In the genomic region with DNA sequence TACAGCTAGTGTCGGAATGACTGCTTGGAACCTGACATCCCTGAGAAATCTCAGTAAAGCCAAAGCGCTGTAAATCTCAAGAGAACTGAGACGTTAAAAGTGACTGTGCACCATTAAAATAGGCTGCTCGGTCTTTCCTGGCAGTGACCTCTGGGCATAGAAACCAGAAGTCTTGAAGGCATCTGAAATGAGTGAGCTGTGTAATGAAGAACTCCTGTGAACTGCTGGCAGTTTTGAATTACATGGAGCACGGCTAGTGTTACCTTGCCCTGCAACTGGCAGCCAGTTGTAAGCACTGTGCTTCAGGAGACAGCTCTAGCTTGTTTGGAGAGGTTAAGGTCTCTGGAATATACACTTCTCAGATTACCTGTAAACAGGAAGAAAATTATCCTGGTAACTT, we compare ENCODE assay signal across 16 mouse cellular contexts.
DNase-seq lines count a peak whose midpoint lies in the region; ATAC-seq lines count a peak whose summit lies in the region.
"Had no signal": no experiment of that assay in that cellular context is flagged by ENCODE, and none has a peak within 500 bp of the region (broad histone marks: within the 10 kb centered on the region; RNA-seq: fewer than 3 reads in every experiment).

No protein-coding gene starts in this region.

- peak overlapping the region; percentile 21; the same call in 1 of the 2 replicates for H3K9ac ChIP-seq in neural tube, embryonic 12.5 days
- no peak overlapping the region for H3K9ac ChIP-seq in embryonic facial prominence, embryonic 11.5 days (replicated peaks; ENCODE audit: low read length)
- no peak overlapping the region for H3K9ac ChIP-seq in forebrain, embryonic 14.5 days (ENCODE audit: low read length)
- H3K9ac ChIP-seq in midbrain, embryonic 11.5 days (ENCODE audit: low read length): no peak overlapping the region
- H3K9ac ChIP-seq: hindbrain, embryonic 13.5 days; liver, embryonic 14.5 days; midbrain, embryonic 13.5 days had no signal

- no peak overlapping the region for H3K4me2 ChIP-seq in neural tube, embryonic 12.5 days (replicated peaks)
- H3K4me2 ChIP-seq in embryonic facial prominence, embryonic 11.5 days (ENCODE audit: low read depth, low read length): no peak overlapping the region
- no peak overlapping the region for H3K4me2 ChIP-seq in forebrain, embryonic 14.5 days (ENCODE audit: low read length)
- no peak overlapping the region for H3K4me2 ChIP-seq in midbrain, embryonic 11.5 days
- H3K4me2 ChIP-seq: hindbrain, embryonic 13.5 days; midbrain, embryonic 13.5 days had no signal

- H3K27ac ChIP-seq in neural tube, embryonic 12.5 days: no peak overlapping the region
- peak overlapping the region; percentile 56; the same call in 1 of the 2 replicates for H3K27ac ChIP-seq in embryonic facial prominence, embryonic 11.5 days (replicated peaks; ENCODE audit: low read depth, low read length)
- peak overlapping the region; percentile 34; the same call in 1 of the 2 replicates for H3K27ac ChIP-seq in limb, embryonic 10.5 days
- no peak overlapping the region for H3K27ac ChIP-seq in forebrain, embryonic 14.5 days (ENCODE audit: low read depth, low read length)
- no peak overlapping the region for H3K27ac ChIP-seq in midbrain, embryonic 11.5 days (ENCODE audit: low read depth, low read length)
- H3K27ac ChIP-seq: hindbrain, embryonic 13.5 days; liver, embryonic 14.5 days; midbrain, embryonic 13.5 days; stomach, postnatal 0 days had no signal

- H3K9me3 ChIP-seq in neural tube, embryonic 12.5 days: no peaks in the 10 kb centered on the region
- no peaks in the 10 kb centered on the region for H3K9me3 ChIP-seq in embryonic facial prominence, embryonic 11.5 days (replicated peaks; ENCODE audit: control insufficient read depth, low read length)
- no peaks in the 10 kb centered on the region for H3K9me3 ChIP-seq in limb, embryonic 10.5 days (replicated peaks)
- no peaks in the 10 kb centered on the region for H3K9me3 ChIP-seq in forebrain, embryonic 14.5 days (replicated peaks; ENCODE audit: control insufficient read depth, low read length)
- H3K9me3 ChIP-seq in midbrain, embryonic 11.5 days (ENCODE audit: control insufficient read depth, low read length): no peaks in the 10 kb centered on the region
- H3K9me3 ChIP-seq: hindbrain, embryonic 13.5 days; midbrain, embryonic 13.5 days had no signal

- 55% methylated on average over 5 of the region's 5 CpGs for WGBS in neural tube, embryonic 12.5 days
- WGBS in embryonic facial prominence, embryonic 11.5 days: 23% methylated on average over 5 of the region's 5 CpGs
- WGBS in limb, embryonic 10.5 days: 12% methylated on average over 5 of the region's 5 CpGs
- WGBS in forebrain, embryonic 14.5 days: 91% methylated on average over 5 of the region's 5 CpGs
- 74% methylated on average over 5 of the region's 5 CpGs for WGBS in midbrain, embryonic 11.5 days

- no peaks in the 10 kb centered on the region for H3K27me3 ChIP-seq in neural tube, embryonic 12.5 days (replicated peaks)
- no peaks in the 10 kb centered on the region for H3K27me3 ChIP-seq in embryonic facial prominence, embryonic 11.5 days (ENCODE audit: control insufficient read depth, insufficient read depth, low read length)
- H3K27me3 ChIP-seq in limb, embryonic 10.5 days (ENCODE audit: low read depth, poor library complexity, severe bottlenecking): no peaks in the 10 kb centered on the region
- H3K27me3 ChIP-seq in forebrain, embryonic 14.5 days (replicated peaks; ENCODE audit: control insufficient read depth, insufficient read depth, low read length): no peaks in the 10 kb centered on the region
- no peaks in the 10 kb centered on the region for H3K27me3 ChIP-seq in midbrain, embryonic 11.5 days (ENCODE audit: control insufficient read depth, insufficient read depth, low read length)
- H3K27me3 ChIP-seq: hindbrain, embryonic 13.5 days; midbrain, embryonic 13.5 days had no signal

- DNase-seq in neural tube, embryonic 10.5 days (ENCODE audit: extremely low spot score, low spot score): no peak
- peak; percentile 75 for DNase-seq in embryonic facial prominence, embryonic 11.5 days (ENCODE audit: low spot score)
- peak; percentile 44 for DNase-seq in limb, embryonic 10.5 days (ENCODE audit: low spot score)
- DNase-seq in forebrain, embryonic 14.5 days (ENCODE audit: low spot score): no peak
- DNase-seq in adrenal gland, adult 18-20 months (ENCODE audit: low spot score in 2 of 2): no peak
- no peak for DNase-seq in midbrain, embryonic 11.5 days (ENCODE audit: low spot score, missing footprints)
- DNase-seq: cerebellum, postnatal 14 days; heart, adult 18-20 months; kidney, adult 9 months; thymus, postnatal 25 days had no signal

- H3K36me3 ChIP-seq in neural tube, embryonic 12.5 days: no peaks in the 10 kb centered on the region
- H3K36me3 ChIP-seq in embryonic facial prominence, embryonic 11.5 days (replicated peaks; ENCODE audit: control insufficient read depth, insufficient read depth, low read depth, low read length): no peaks in the 10 kb centered on the region
- H3K36me3 ChIP-seq in limb, embryonic 10.5 days: no peaks in the 10 kb centered on the region
- H3K36me3 ChIP-seq in forebrain, embryonic 14.5 days (ENCODE audit: control insufficient read depth, insufficient read depth, low read length): no peaks in the 10 kb centered on the region
- H3K36me3 ChIP-seq in midbrain, embryonic 11.5 days (ENCODE audit: control insufficient read depth, insufficient read depth, low read length): no peaks in the 10 kb centered on the region
- H3K36me3 ChIP-seq: hindbrain, embryonic 13.5 days had no signal

- no peak for ATAC-seq in neural tube, embryonic 12.5 days (ENCODE audit: low FRiP score, low read depth)
- ATAC-seq in embryonic facial prominence, embryonic 11.5 days (replicated peaks; ENCODE audit: insufficient number of reproducible peaks, low FRiP score, low TSS enrichment, low read depth): 0 out of 2 replicates have a peak, but pooled peaks have one; percentile 59
- ATAC-seq in forebrain, embryonic 14.5 days: no peak
- no peak for ATAC-seq in midbrain, embryonic 11.5 days (ENCODE audit: low FRiP score)
- ATAC-seq: midbrain, embryonic 13.5 days had no signal

- H3K4me1 ChIP-seq in neural tube, embryonic 12.5 days: no peaks in the 10 kb centered on the region
- peaks cover 3% of the 10 kb centered on the region; the same call in 1 of the 2 replicates for H3K4me1 ChIP-seq in embryonic facial prominence, embryonic 11.5 days (ENCODE audit: control insufficient read depth, insufficient read depth, low read length)
- peaks cover 32% of the 10 kb centered on the region for H3K4me1 ChIP-seq in limb, embryonic 10.5 days
- no peaks in the 10 kb centered on the region for H3K4me1 ChIP-seq in forebrain, embryonic 14.5 days (ENCODE audit: control insufficient read depth, insufficient read depth, low read length)
- H3K4me1 ChIP-seq in midbrain, embryonic 11.5 days (ENCODE audit: control insufficient read depth, insufficient read depth, low read length): no peaks in the 10 kb centered on the region

- H3K4me3 ChIP-seq in neural tube, embryonic 12.5 days: no peak overlapping the region
- H3K4me3 ChIP-seq in embryonic facial prominence, embryonic 11.5 days (ENCODE audit: low read depth, low read length): no peak overlapping the region
- H3K4me3 ChIP-seq in limb, embryonic 10.5 days: no peak overlapping the region
- no peak overlapping the region for H3K4me3 ChIP-seq in forebrain, embryonic 14.5 days (ENCODE audit: low read depth, low read length)
- no peak overlapping the region for H3K4me3 ChIP-seq in midbrain, embryonic 11.5 days (ENCODE audit: low read depth, low read length)
- H3K4me3 ChIP-seq: hindbrain, embryonic 13.5 days; midbrain, embryonic 13.5 days; myocyte had no signal

Comparison
In these comparisons a context has a peak if more than half of its experiments do, and no peak if none do; other contexts are left out.
1. H3K27ac ChIP-seq: peak in embryonic facial prominence, embryonic 11.5 days (single experiment) and limb, embryonic 10.5 days (single experiment); none in neural tube, embryonic 12.5 days (single experiment), forebrain, embryonic 14.5 days (single experiment) and midbrain, embryonic 11.5 days (single experiment).
2. DNase-seq: peak in embryonic facial prominence, embryonic 11.5 days (single experiment) and limb, embryonic 10.5 days (single experiment); none in neural tube, embryonic 10.5 days (single experiment), forebrain, embryonic 14.5 days (single experiment), adrenal gland, adult 18-20 months (0 of 2) and midbrain, embryonic 11.5 days (single experiment).